Mouse (Mus musculus) liver, postnatal 0 days (tissue): Measurements from ENCODE around the gene Smco4. TPM values are rescaled to one million over a fixed set of nuclear protein-coding genes. Genes with fewer than 3 reads are reported as not detected.

Experiments
- ATAC-seq: fragments of 200-750 bp; cut with Nextera tagmentation; 2 replicates; pipeline ENCODE4 v1.8.0; 2017; ENCODE audit warnings: mild to moderate bottlenecking, moderate library complexity
- DNase-seq: peaks from one replicate; pipeline ENCODE4 v3.0.0-alpha.2; 2016
- H3K27ac ChIP-seq: fragments of 300-500 bp; sonication (generic); 2 replicates; pipeline ENCODE4 v1.5.1; 2014; ENCODE audit warnings: antibody characterized with exemption, moderate library complexity, mild to moderate bottlenecking, low read depth
- H3K27me3 ChIP-seq: fragments of 300-500 bp; sonication (generic); 2 replicates; pipeline ENCODE4 v1.6.1; 2014; ENCODE audit warnings: low read length, control low read depth, mixed read lengths; ENCODE audit not compliant: insufficient read depth
- H3K36me3 ChIP-seq: fragments of 300-500 bp; sonication (generic); replicated peaks from 2 replicates; pipeline ENCODE4 v1.6.1; 2014; ENCODE audit warnings: mild to moderate bottlenecking, control low read depth, low read length, moderate library complexity, mixed read lengths; ENCODE audit not compliant: insufficient read depth
- H3K4me1 ChIP-seq: fragments of 300-500 bp; sonication (generic); 2 replicates; pipeline ENCODE4 v1.6.1; 2014; ENCODE audit warnings: antibody characterized with exemption, mild to moderate bottlenecking, control low read depth; ENCODE audit not compliant: insufficient read depth
- H3K4me2 ChIP-seq: fragments of 300-500 bp; sonication (generic); 2 replicates; pipeline ENCODE4 v1.6.1; 2014; ENCODE audit warnings: low read depth, mild to moderate bottlenecking, low read length, moderate library complexity, mixed read lengths
- H3K4me3 ChIP-seq: fragments of 300-500 bp; sonication (generic); 2 replicates; pipeline ENCODE4 v1.5.1; 2014; ENCODE audit warnings: low read depth, low read length
- H3K9ac ChIP-seq: fragments of 300-500 bp; sonication (generic); replicated peaks from 2 replicates; pipeline ENCODE4 v1.6.1; 2014; ENCODE audit warnings: mild to moderate bottlenecking, moderate library complexity
- H3K9me3 ChIP-seq: fragments of 300-500 bp; sonication (generic); 2 replicates; pipeline ENCODE4 v1.6.1; 2016; ENCODE audit warnings: mild to moderate bottlenecking, control low read depth, low read length, mixed read lengths
- CTCF ChIP-seq: sonication (generic); IDR thresholded peaks from 2 replicates; pipeline ENCODE4 v1.5.1; 2016; ENCODE audit warnings: antibody characterized with exemption, low read depth
- EP300 ChIP-seq: IDR thresholded peaks from 2 replicates; pipeline ENCODE4 v1.6.1; 2016; ENCODE audit warnings: antibody characterized with exemption, low read depth, mild to moderate bottlenecking
- whole genome bisulfite sequencing: fragments of 180-500 bp; shearing (Covaris S2); extraction: QIAGEN DNeasy Blood & Tissue Kit; methylation state at CpG from one replicate; pipeline ENCODE4 v1.1.7; 2014; ENCODE audit not compliant: insufficient replicate concordance; 5-methylcytosine and 5-hydroxymethylcytosine counted together
- polyA plus RNA-seq: library from polyadenylated mRNA; unstranded; fragments of >200 nt; fragmentation: Nextera tagmentation; extraction: Ambion mirVana; gene quantifications from 2 replicates; pipeline ENCODE4 v1.2.1, GENCODE M21; 2015

Smco4 gene
- polyA plus RNA-seq, 1 experiment from 2014 or later, result 1.3 TPM

DNA sequence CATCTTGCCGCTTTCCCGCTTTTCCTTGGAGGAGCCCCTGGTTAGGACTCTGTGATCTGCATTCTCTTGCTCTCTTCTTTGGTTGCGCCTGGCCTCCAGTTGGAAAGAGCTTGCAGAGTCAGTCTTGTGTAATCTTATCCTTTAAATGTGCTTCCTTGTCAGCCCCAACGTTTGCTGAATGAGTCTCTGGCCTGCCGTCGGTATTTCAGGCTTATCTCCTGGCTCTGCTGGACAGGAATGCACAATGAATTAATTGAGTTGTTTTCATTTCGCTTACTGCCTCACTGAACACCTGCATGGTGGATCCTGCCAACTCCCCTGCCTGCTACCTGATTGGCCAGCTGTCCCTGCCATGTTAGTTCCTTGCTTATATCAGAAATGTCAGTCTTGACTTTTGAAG is 19.7 kb downstream of the Smco4 start:
- no peaks in the 10 kb centered on the region for H3K9me3 ChIP-seq
- no peak overlapping the region for H3K27ac ChIP-seq
- no peaks in the 10 kb centered on the region for H3K27me3 ChIP-seq
- TF ChIP-seq EP300 (no peak), CTCF (no peak)
- no peak overlapping the region for H3K9ac ChIP-seq
- WGBS, result 61% methylated on average over 7 of the region's 7 CpGs
- ATAC-seq (no peak), DNase-seq (no peak)
- no peak overlapping the region for H3K4me3 ChIP-seq
- H3K4me1 ChIP-seq, result peaks cover 11% of the 10 kb centered on the region; the same call in 1 of the 2 replicates
- H3K36me3 ChIP-seq, result no peaks in the 10 kb centered on the region
- H3K4me2 ChIP-seq, result no peak overlapping the region

DNA sequence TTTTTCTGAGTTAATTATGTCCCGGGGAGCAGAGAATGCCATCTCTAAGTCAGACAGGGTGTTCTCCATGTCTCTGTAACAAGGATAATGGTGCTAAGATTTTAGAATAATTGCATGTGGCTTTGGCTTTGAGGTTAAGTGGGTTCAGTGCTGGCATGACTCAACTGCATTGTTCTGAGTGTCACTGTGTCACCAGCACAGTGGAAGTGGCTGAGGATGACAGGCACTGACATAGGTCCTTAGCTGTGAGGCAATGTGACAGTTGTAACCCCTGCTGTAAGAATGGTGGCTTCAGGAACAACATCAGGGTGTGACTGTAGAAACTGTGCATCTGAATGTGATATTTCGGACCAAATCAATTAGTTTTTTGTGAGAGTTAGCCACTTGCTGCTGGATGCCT is 22.8 kb downstream of the Smco4 start:
- 79% methylated on average over 2 of the region's 2 CpGs for WGBS

DNA sequence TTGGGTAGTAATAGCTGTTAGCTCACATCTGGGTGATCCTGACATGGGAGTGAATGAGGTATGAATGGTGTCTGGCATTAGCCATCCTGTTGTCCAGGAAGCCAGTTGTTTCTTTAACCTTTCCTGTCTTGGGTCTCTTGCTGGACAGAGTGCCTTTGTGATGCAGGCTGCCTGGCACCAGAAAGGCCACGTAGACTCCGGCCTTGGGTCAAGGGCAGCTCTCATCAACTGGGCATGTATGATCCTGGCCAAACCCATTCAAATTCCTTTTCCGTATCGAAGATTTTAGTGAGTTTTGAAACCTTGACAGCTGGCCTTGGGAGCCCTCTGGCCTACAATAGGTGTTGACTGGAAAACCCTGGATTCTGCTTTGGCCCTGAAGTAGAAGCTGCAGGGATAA is 24.7 kb downstream of the Smco4 start:
- WGBS, result 77% methylated on average over 4 of the region's 4 CpGs

More for the DNA sequence above, 22.8 kb downstream of the Smco4 start:
- TF ChIP-seq CTCF, result no peak
- TF ChIP-seq EP300, result no peak
- H3K27ac ChIP-seq, result no peak overlapping the region
- no peaks in the 10 kb centered on the region for H3K27me3 ChIP-seq
- H3K9ac ChIP-seq, result no peak overlapping the region
- no peaks in the 10 kb centered on the region for H3K36me3 ChIP-seq
- DNase-seq, result no peak
- no peaks in the 10 kb centered on the region for H3K9me3 ChIP-seq
- peak; percentile 54; the same call in 1 of the 2 replicates for ATAC-seq
- H3K4me1 ChIP-seq, result peaks cover 11% of the 10 kb centered on the region; the same call in 1 of the 2 replicates
- H3K4me2 ChIP-seq, result no peak overlapping the region
- H3K4me3 ChIP-seq, result no peak overlapping the region

DNA sequence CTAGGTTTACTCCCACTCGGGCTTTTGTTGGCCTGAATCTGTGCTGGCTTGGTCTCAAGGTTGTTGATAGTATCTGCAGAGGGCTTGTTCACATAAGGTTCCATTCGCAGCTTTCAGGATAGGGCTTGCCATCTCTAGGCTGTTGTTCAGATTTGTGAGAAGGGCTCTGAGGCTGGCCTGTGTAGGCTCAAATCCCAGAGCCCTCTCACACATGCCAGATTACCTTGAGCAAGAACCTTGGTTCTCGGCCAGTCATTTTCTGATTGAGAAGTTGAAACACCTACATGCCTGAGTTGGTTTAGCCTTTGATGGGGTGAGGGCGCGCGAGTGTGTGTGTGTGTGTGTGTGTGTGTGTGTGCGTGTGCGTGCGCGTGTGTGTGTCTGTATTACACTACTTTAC is 29.1 kb downstream of the Smco4 start:
- no peak for DNase-seq

More for the DNA sequence above, 24.7 kb downstream of the Smco4 start:
- H3K27me3 ChIP-seq, result no peaks in the 10 kb centered on the region
- ATAC-seq, result no peak
- peaks cover 8% of the 10 kb centered on the region; the same call in 1 of the 2 replicates for H3K4me1 ChIP-seq
- H3K36me3 ChIP-seq, result no peaks in the 10 kb centered on the region
- no peak overlapping the region for H3K9ac ChIP-seq
- H3K27ac ChIP-seq, result no peak overlapping the region
- no peak for DNase-seq
- TF ChIP-seq CTCF (no peak), EP300 (no peak)
- H3K4me2 ChIP-seq, result no peak overlapping the region
- H3K4me3 ChIP-seq, result no peak overlapping the region
- no peaks in the 10 kb centered on the region for H3K9me3 ChIP-seq

GRCm38 (mm10) chr9:15522887-15523286 is 29.7 kb downstream of the Smco4 start:
- no peak for DNase-seq
- H3K27me3 ChIP-seq, result no peaks in the 10 kb centered on the region

More for the DNA sequence above, 29.1 kb downstream of the Smco4 start:
- 87% methylated on average over 10 of the region's 10 CpGs for WGBS
- ATAC-seq, result no peak
- no peak for TF ChIP-seq CTCF
- TF ChIP-seq EP300, result no peak
- Histone ChIP-seq H3K27ac (no peak overlapping the region), H3K4me2 (no peak overlapping the region), H3K27me3 (no peaks in the 10 kb centered on the region), H3K36me3 (0 out of 2 replicates have a peak, but pooled peaks cover 2% of the 10 kb centered on the region), H3K9ac (no peak overlapping the region), H3K4me3 (no peak overlapping the region), H3K4me1 (no peaks in the 10 kb centered on the region), H3K9me3 (no peaks in the 10 kb centered on the region)

GRCm38 (mm10) chr9:15523646-15524045 is 30.4 kb downstream of the Smco4 start:
- TF ChIP-seq EP300, result no peak
- no peak for TF ChIP-seq CTCF
- DNase-seq (no peak), ATAC-seq (no peak)
- no peaks in the 10 kb centered on the region for H3K9me3 ChIP-seq
- H3K9ac ChIP-seq, result no peak overlapping the region
- H3K27me3 ChIP-seq, result no peaks in the 10 kb centered on the region
- no peak overlapping the region for H3K27ac ChIP-seq
- no peak overlapping the region for H3K4me3 ChIP-seq
- WGBS, result 86% methylated on average over 6 of the region's 6 CpGs
- 0 out of 2 replicates have a peak, but pooled peaks cover 2% of the 10 kb centered on the region for H3K36me3 ChIP-seq
- peaks cover 4% of the 10 kb centered on the region; the same call in 1 of the 2 replicates for H3K4me1 ChIP-seq
- H3K4me2 ChIP-seq, result no peak overlapping the region

More at GRCm38 (mm10) chr9:15522887-15523286, 29.7 kb downstream of the Smco4 start:
- no peak for TF ChIP-seq EP300
- TF ChIP-seq CTCF, result no peak
- H3K9me3 ChIP-seq, result no peaks in the 10 kb centered on the region
- no peaks in the 10 kb centered on the region for H3K4me1 ChIP-seq
- H3K4me3 ChIP-seq, result no peak overlapping the region
- H3K9ac ChIP-seq, result no peak overlapping the region
- no peak overlapping the region for H3K4me2 ChIP-seq
- ATAC-seq, result no peak
- WGBS, result 72% methylated on average over 5 of the region's 5 CpGs
- H3K36me3 ChIP-seq, result 0 out of 2 replicates have a peak, but pooled peaks cover 2% of the 10 kb centered on the region
- H3K27ac ChIP-seq, result no peak overlapping the region

DNA sequence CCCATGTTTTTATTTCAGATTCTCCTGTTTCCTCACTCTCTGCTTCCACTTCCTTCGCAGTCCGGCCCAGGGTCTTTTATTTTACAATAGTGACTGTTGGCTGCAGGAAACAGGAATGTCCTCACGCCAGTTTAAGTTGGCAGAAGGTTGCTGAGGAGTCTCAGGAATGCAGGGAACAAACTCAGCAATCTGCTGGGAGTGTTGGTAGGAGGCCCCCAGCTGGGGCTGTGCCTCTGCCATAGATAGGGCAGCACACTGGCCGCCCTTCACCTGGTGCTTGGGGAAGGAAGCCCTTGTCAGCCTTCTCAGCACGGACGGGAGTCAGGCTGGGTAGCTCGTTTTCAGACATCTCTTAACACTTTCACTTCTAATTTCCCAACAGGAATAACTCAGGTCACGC is 32.0 kb downstream of the Smco4 start:
- H3K4me3 ChIP-seq, result no peak overlapping the region
- H3K36me3 ChIP-seq, result 0 out of 2 replicates have a peak, but pooled peaks cover 2% of the 10 kb centered on the region
- TF ChIP-seq CTCF (no peak), EP300 (no peak)
- ATAC-seq, result no peak
- no peak overlapping the region for H3K4me2 ChIP-seq
- no peak overlapping the region for H3K9ac ChIP-seq
- peaks cover 19% of the 10 kb centered on the region for H3K4me1 ChIP-seq
- H3K27ac ChIP-seq, result no peak overlapping the region
- no peaks in the 10 kb centered on the region for H3K27me3 ChIP-seq
- 58% methylated on average over 8 of the region's 8 CpGs for WGBS
- DNase-seq, result no peak
- H3K9me3 ChIP-seq, result no peaks in the 10 kb centered on the region
